Mouse (Mus musculus) midbrain, postnatal 0 days (tissue): ENCODE results near the gene Npas2. TPM values are rescaled to one million over a fixed set of nuclear protein-coding genes. Genes with fewer than 3 reads are reported as not detected.
A peak's percentile ranks its signal among the peaks of the same experiment; 100 is the strongest.

Source experiments
- ATAC-seq: fragments of 200-750 bp; cut with Nextera tagmentation; 2 replicates; pipeline ENCODE4 v1.8.0; 2017; ENCODE audit warnings: moderate number of reproducible peaks, mild to moderate bottlenecking, moderate TSS enrichment, moderate library complexity; ENCODE audit not compliant: low FRiP score
- DNase-seq: peaks from one replicate; pipeline ENCODE4 v3.0.0-alpha.2; 2015; ENCODE audit warnings: low spot score
- H3K27ac ChIP-seq: fragments of 300-500 bp; sonication (generic); 2 replicates; pipeline ENCODE4 v1.5.1; 2014; ENCODE audit warnings: low read depth, mild to moderate bottlenecking, low read length, mixed read lengths
- H3K27me3 ChIP-seq: fragments of 300-500 bp; sonication (generic); 2 replicates; pipeline ENCODE4 v1.6.1; 2014; ENCODE audit warnings: low read length, control low read depth, mixed read lengths; ENCODE audit not compliant: insufficient read depth
- H3K36me3 ChIP-seq: fragments of 300-500 bp; sonication (generic); 2 replicates; pipeline ENCODE4 v1.6.1; 2014; ENCODE audit warnings: low read length, control low read depth, mixed read lengths; ENCODE audit not compliant: insufficient read depth
- H3K4me1 ChIP-seq: fragments of 300-500 bp; sonication (generic); 2 replicates; pipeline ENCODE4 v1.6.1; 2014; ENCODE audit warnings: mild to moderate bottlenecking, control low read depth, antibody characterized with exemption, low read length, mixed read lengths; ENCODE audit not compliant: insufficient read depth
- H3K4me2 ChIP-seq: fragments of 300-500 bp; sonication (generic); 2 replicates; pipeline ENCODE4 v1.6.1; 2014; ENCODE audit warnings: low read depth, mild to moderate bottlenecking, low read length, mixed read lengths; ENCODE audit not compliant: poor library complexity, severe bottlenecking
- H3K4me3 ChIP-seq: fragments of 300-500 bp; sonication (generic); 2 replicates; pipeline ENCODE4 v1.5.1; 2014; ENCODE audit warnings: low read depth, mild to moderate bottlenecking, low read length, moderate library complexity
- H3K9ac ChIP-seq: fragments of 300-500 bp; sonication (generic); replicated peaks from 2 replicates; pipeline ENCODE4 v1.6.1; 2014; ENCODE audit warnings: mild to moderate bottlenecking, low read length, moderate library complexity, mixed read lengths; ENCODE audit not compliant: poor library complexity, severe bottlenecking
- H3K9me3 ChIP-seq: fragments of 300-500 bp; sonication (generic); 2 replicates; pipeline ENCODE4 v1.6.1; 2016; ENCODE audit warnings: low read length, control low read depth
- CTCF ChIP-seq: IDR thresholded peaks from 2 replicates; pipeline ENCODE4 v1.5.1; 2016; ENCODE audit warnings: antibody characterized with exemption, mild to moderate bottlenecking
- WGBS: fragments of 180-500 bp; shearing (Covaris S2); extraction: QIAGEN DNeasy Blood & Tissue Kit; methylation state at CpG from one replicate; pipeline ENCODE4 v1.1.7; 2014; 5-methylcytosine and 5-hydroxymethylcytosine counted together
- polyA plus RNA-seq: library from polyadenylated mRNA; unstranded; fragments of >200 nt; fragmentation: Nextera tagmentation; extraction: Ambion mirVana; gene quantifications from 2 replicates; pipeline ENCODE4 v1.2.1, GENCODE M21; 2015
- total RNA-seq: library from RNA; depleted of rRNA; stranded (reverse); fragments of >200 nt; gene quantifications from 2 replicates; pipeline ENCODE4 v1.2.3, GENCODE M21; 2014

Gene Npas2
- total and polyA plus RNA-seq, 2 experiments from 2014 or later, result 1.2 to 1.5 TPM

GRCm38 (mm10) chr1:39396347-39396746, 202.8 kb downstream of the Npas2 start:
- H3K4me2 ChIP-seq, result no peak overlapping the region
- H3K9ac ChIP-seq, result no peak overlapping the region
- no peaks in the 10 kb centered on the region for H3K4me1 ChIP-seq
- H3K27me3 ChIP-seq, result no peaks in the 10 kb centered on the region
- H3K36me3 ChIP-seq, result peaks cover 12% of the 10 kb centered on the region; the same call in 1 of the 2 replicates
- no peak for ATAC-seq
- H3K9me3 ChIP-seq, result no peaks in the 10 kb centered on the region
- WGBS, result 82% methylated on average over 4 of the region's 4 CpGs
- H3K27ac ChIP-seq, result no peak overlapping the region
- no peak for DNase-seq
- no peak for TF ChIP-seq CTCF
- no peak overlapping the region for H3K4me3 ChIP-seq

GRCm38 (mm10) chr1:39398284-39398683, 204.8 kb downstream of the Npas2 start:
- DNase-seq (no peak), ATAC-seq (no peak)
- Histone ChIP-seq H3K4me1 (no peaks in the 10 kb centered on the region), H3K4me2 (no peak overlapping the region), H3K27ac (no peak overlapping the region), H3K9ac (no peak overlapping the region), H3K4me3 (no peak overlapping the region), H3K27me3 (no peaks in the 10 kb centered on the region), H3K9me3 (no peaks in the 10 kb centered on the region), H3K36me3 (peaks cover 18% of the 10 kb centered on the region)
- 94% methylated on average over 6 of the region's 6 CpGs for WGBS
- TF ChIP-seq CTCF, result no peak

GRCm38 (mm10) chr1:39399228-39399627, 205.7 kb downstream of the Npas2 start:
- H3K27me3 ChIP-seq, result no peaks in the 10 kb centered on the region
- WGBS, result 87% methylated on average over 4 of the region's 4 CpGs
- no peaks in the 10 kb centered on the region for H3K9me3 ChIP-seq
- H3K4me2 ChIP-seq, result no peak overlapping the region
- H3K27ac ChIP-seq, result no peak overlapping the region
- TF ChIP-seq CTCF, result no peak
- no peak for DNase-seq
- no peaks in the 10 kb centered on the region for H3K4me1 ChIP-seq
- H3K9ac ChIP-seq, result no peak overlapping the region
- ATAC-seq, result no peak
- no peak overlapping the region for H3K4me3 ChIP-seq
- H3K36me3 ChIP-seq, result peaks cover 17% of the 10 kb centered on the region

GRCm38 (mm10) chr1:39400173-39400572, 206.6 kb downstream of the Npas2 start:
- Histone ChIP-seq H3K27me3 (no peaks in the 10 kb centered on the region), H3K9ac (no peak overlapping the region), H3K4me1 (no peaks in the 10 kb centered on the region), H3K4me2 (no peak overlapping the region), H3K27ac (no peak overlapping the region), H3K4me3 (no peak overlapping the region), H3K9me3 (no peaks in the 10 kb centered on the region), H3K36me3 (peaks cover 17% of the 10 kb centered on the region)
- DNase-seq (no peak), ATAC-seq (no peak)
- TF ChIP-seq CTCF, result no peak
- WGBS, result 93% methylated on average over 3 of the region's 3 CpGs

- 81% methylated on average over 4 of the region's 4 CpGs for WGBS
- no peak for ATAC-seq
- no peak for DNase-seq
- Histone ChIP-seq H3K9ac (no peak overlapping the region), H3K4me1 (no peaks in the 10 kb centered on the region), H3K27ac (no peak overlapping the region), H3K36me3 (peaks cover 4% of the 10 kb centered on the region; the same call in 1 of the 2 replicates), H3K4me3 (no peak overlapping the region), H3K27me3 (no peaks in the 10 kb centered on the region), H3K9me3 (no peaks in the 10 kb centered on the region), H3K4me2 (no peak overlapping the region)
- TF ChIP-seq CTCF, result peak; percentile 33
Measured at GRCm38 (mm10) chr1:39407108-39407507, 213.6 kb downstream of the Npas2 start.

GRCm38 (mm10) chr1:39408123-39408522, 214.6 kb downstream of the Npas2 start:
- no peaks in the 10 kb centered on the region for H3K9me3 ChIP-seq
- no peaks in the 10 kb centered on the region for H3K4me1 ChIP-seq
- H3K4me3 ChIP-seq, result no peak overlapping the region
- no peak for TF ChIP-seq CTCF
- no peaks in the 10 kb centered on the region for H3K36me3 ChIP-seq
- H3K4me2 ChIP-seq, result no peak overlapping the region
- DNase-seq (no peak), ATAC-seq (no peak)
- no peaks in the 10 kb centered on the region for H3K27me3 ChIP-seq
- WGBS, result 89% methylated on average over 6 of the region's 6 CpGs
- H3K27ac ChIP-seq, result no peak overlapping the region
- H3K9ac ChIP-seq, result no peak overlapping the region
